Mouse (Mus musculus) gastrocnemius, postnatal 10 days (tissue): ENCODE measurements around the gene Trim45. TPM values are rescaled to one million over a fixed set of nuclear protein-coding genes. Genes with fewer than 3 reads are reported as not detected.

Experiments used
- DNase-seq: peaks from one replicate; pipeline ENCODE4 v3.0.0; 2021; ENCODE audit warnings: mixed read lengths
- long read RNA-seq, 2 experiments: library from polyadenylated mRNA; stranded (forward); transcript quantifications; one replicate each; pipeline ENCODE4 v2.0.0; 2021
- total RNA-seq, 2 experiments: library from RNA; stranded (reverse); gene quantifications; 2 replicates each; pipeline ENCODE4 v1.2.3; 2021

Gene Trim45
- total RNA-seq: 1 to 10 TPM; 7.8 to 9.0 TPM
- long read RNA-seq, experiment 1, full-length matches to known transcripts: 1 of 6 reads
- long read RNA-seq, experiment 1, partial matches to known transcripts: 5 of 6 reads
- long read RNA-seq, experiment 1, other reads (novel, unspliced or antisense): 0 of 6 reads
- long read RNA-seq, experiment 2, full-length matches to known transcripts: 3 of 5 reads
- long read RNA-seq, experiment 2, partial matches to known transcripts: 2 of 5 reads
- long read RNA-seq, experiment 2, other reads (novel, unspliced or antisense): 0 of 5 reads

GRCm38 (mm10) chr3:100921825-100922505 is at the start of gene Trim45:
TSS of gene Trim45 (plus strand) at chr3:100922202.
- peak; percentile 91 for DNase-seq

- DNase-seq: no peak
Observed at GRCm38 (mm10) chr3:100877057-100877456, 44.9 kb upstream of the Trim45 start.

GRCm38 (mm10) chr3:100881403-100881802 is 40.6 kb upstream of the Trim45 start:
- no peak for DNase-seq

GRCm38 (mm10) chr3:100881843-100882634 is 40.0 kb upstream of the Trim45 start:
- no peak for DNase-seq

- DNase-seq: no peak
Observed at GRCm38 (mm10) chr3:100889234-100889633, 32.8 kb upstream of the Trim45 start.

- DNase-seq: no peak
Observed at GRCm38 (mm10) chr3:100890406-100890805, 31.6 kb upstream of the Trim45 start.

GRCm38 (mm10) chr3:100892383-100893335 is 29.3 kb upstream of the Trim45 start:
- no peak for DNase-seq

- no peak for DNase-seq
Observed at GRCm38 (mm10) chr3:100895500-100895899, 26.5 kb upstream of the Trim45 start.

GRCm38 (mm10) chr3:100906128-100906527 is 15.9 kb upstream of the Trim45 start:
- no peak for DNase-seq

GRCm38 (mm10) chr3:100906916-100907315 is 15.1 kb upstream of the Trim45 start:
- no peak for DNase-seq

GRCm38 (mm10) chr3:100908594-100908993 is 13.4 kb upstream of the Trim45 start:
- no peak for DNase-seq

GRCm38 (mm10) chr3:100910621-100911020 is 11.4 kb upstream of the Trim45 start:
- DNase-seq: no peak

GRCm38 (mm10) chr3:100911026-100911425 is 11.0 kb upstream of the Trim45 start:
- DNase-seq: no peak

GRCm38 (mm10) chr3:100911498-100912213 is 10.3 kb upstream of the Trim45 start:
- no peak for DNase-seq

- no peak for DNase-seq
Observed at GRCm38 (mm10) chr3:100916844-100917243, 5.2 kb upstream of the Trim45 start.

- no peak for DNase-seq
Observed at GRCm38 (mm10) chr3:100920611-100921140, 1.3 kb upstream of the Trim45 start.

- DNase-seq: no peak
Observed at GRCm38 (mm10) chr3:100922506-100923375, 739 bp downstream of the Trim45 start.

- DNase-seq: no peak
Observed at GRCm38 (mm10) chr3:100924065-100924732, 2.2 kb downstream of the Trim45 start.

- DNase-seq: no peak
Observed at GRCm38 (mm10) chr3:100925176-100925575, 3.2 kb downstream of the Trim45 start.
